Mouse (Mus musculus) frontal cortex, adult (tissue): ENCODE results near the gene Ppp2r1b.

ENCODE experiments used
- ATAC-seq: cut with Nextera tagmentation; 2 replicates; pipeline ENCODE4 v1.9.2; 2017; ENCODE audit warnings: mild to moderate bottlenecking, moderate library complexity, mixed read lengths; ENCODE audit not compliant: low TSS enrichment

Gene Ppp2r1b

GRCm38 (mm10) chr9:50836097-50836496 is 9.0 kb upstream of the Ppp2r1b start:
- no peak for ATAC-seq

GRCm38 (mm10) chr9:50841079-50841789 is 3.9 kb upstream of the Ppp2r1b start:
- no peak for ATAC-seq

- no peak for ATAC-seq
These were observed 446 bp downstream of the Ppp2r1b start for GRCm38 (mm10) chr9:50845547-50845946.

GRCm38 (mm10) chr9:50847133-50847532 is 2.0 kb downstream of the Ppp2r1b start:
- no peak for ATAC-seq

- ATAC-seq, result no peak
These were observed 2.7 kb downstream of the Ppp2r1b start for GRCm38 (mm10) chr9:50847606-50848368.

GRCm38 (mm10) chr9:50848821-50849220 is 3.7 kb downstream of the Ppp2r1b start:
- no peak for ATAC-seq

GRCm38 (mm10) chr9:50849249-50849648 is 4.1 kb downstream of the Ppp2r1b start:
- peak; percentile 69 for ATAC-seq

GRCm38 (mm10) chr9:50849755-50850154 is 4.7 kb downstream of the Ppp2r1b start:
- 0 out of 2 replicates have a peak, but pooled peaks have one; percentile 17 for ATAC-seq

- peak; percentile 17; the same call in 1 of the 2 replicates for ATAC-seq
These were observed 5.2 kb downstream of the Ppp2r1b start for GRCm38 (mm10) chr9:50850271-50850670.

- peak; percentile 45; the same call in 1 of the 2 replicates for ATAC-seq
These were observed 5.6 kb downstream of the Ppp2r1b start for GRCm38 (mm10) chr9:50850713-50851112.

- peak; percentile 2; the same call in 1 of the 2 replicates for ATAC-seq
These were observed 7.7 kb downstream of the Ppp2r1b start for GRCm38 (mm10) chr9:50852634-50853349.

GRCm38 (mm10) chr9:50854376-50854775 is 9.3 kb downstream of the Ppp2r1b start:
- no peak for ATAC-seq

- ATAC-seq, result no peak
These were observed 10.1 kb downstream of the Ppp2r1b start for GRCm38 (mm10) chr9:50855133-50855766.

GRCm38 (mm10) chr9:50855780-50856179 is 10.7 kb downstream of the Ppp2r1b start:
- no peak for ATAC-seq

GRCm38 (mm10) chr9:50856341-50857081 is 11.4 kb downstream of the Ppp2r1b start:
- peak; percentile 75 for ATAC-seq

GRCm38 (mm10) chr9:50857082-50857641 is 12.1 kb downstream of the Ppp2r1b start:
- ATAC-seq, result peak; percentile 5

GRCm38 (mm10) chr9:50858681-50859080 is 13.6 kb downstream of the Ppp2r1b start:
- no peak for ATAC-seq

- ATAC-seq, result no peak
These were observed 16.2 kb downstream of the Ppp2r1b start for GRCm38 (mm10) chr9:50861119-50861839.

- ATAC-seq, result no peak
These were observed 18.7 kb downstream of the Ppp2r1b start for GRCm38 (mm10) chr9:50863824-50864223.

- ATAC-seq, result no peak
These were observed 19.8 kb downstream of the Ppp2r1b start for GRCm38 (mm10) chr9:50864877-50865276.
